Mouse (Mus musculus) limb, embryonic 12.5 days (tissue): Measurements from ENCODE around the gene Pard3. TPM values are rescaled to one million over a fixed set of nuclear protein-coding genes. Genes with fewer than 3 reads are reported as not detected.
A peak's percentile ranks its signal among the peaks of the same experiment; 100 is the strongest.

Source experiments
- ATAC-seq: fragments of 200-750 bp; cut with Nextera tagmentation; 2 replicates; pipeline ENCODE4 v1.8.0; 2017; ENCODE audit warnings: low read depth, moderate TSS enrichment; ENCODE audit not compliant: insufficient number of reproducible peaks, insufficient read depth, low FRiP score, low TSS enrichment
- H3K27ac ChIP-seq: fragments of 300-500 bp; sonication (generic); 2 replicates; pipeline ENCODE4 v1.5.1; 2016; ENCODE audit warnings: mild to moderate bottlenecking, moderate library complexity
- H3K27me3 ChIP-seq: fragments of 300-500 bp; sonication (generic); 2 replicates; pipeline ENCODE4 v1.6.1; 2016; ENCODE audit warnings: mild to moderate bottlenecking, moderate library complexity
- H3K36me3 ChIP-seq: fragments of 300-500 bp; sonication (generic); 2 replicates; pipeline ENCODE4 v1.6.1; 2016; ENCODE audit warnings: mild to moderate bottlenecking, moderate library complexity
- H3K4me1 ChIP-seq: fragments of 300-500 bp; sonication (generic); replicated peaks from 2 replicates; pipeline ENCODE4 v1.6.1; 2016
- H3K4me2 ChIP-seq: fragments of 300-500 bp; sonication (generic); 2 replicates; pipeline ENCODE4 v1.6.1; 2016; ENCODE audit warnings: mild to moderate bottlenecking, moderate library complexity
- H3K4me3 ChIP-seq: fragments of 300-500 bp; sonication (generic); replicated peaks from 2 replicates; pipeline ENCODE4 v1.5.1; 2016; ENCODE audit warnings: mild to moderate bottlenecking
- H3K9ac ChIP-seq: fragments of 300-500 bp; sonication (generic); replicated peaks from 2 replicates; pipeline ENCODE4 v1.6.1; 2016; ENCODE audit warnings: mild to moderate bottlenecking, moderate library complexity
- H3K9me3 ChIP-seq: fragments of 300-500 bp; sonication (generic); 2 replicates; pipeline ENCODE4 v1.6.1; 2016; ENCODE audit warnings: mild to moderate bottlenecking, moderate library complexity
- WGBS: fragments of 180-500 bp; shearing (Covaris S2); methylation state at CpG from one replicate; pipeline ENCODE4 v1.1.7; 2016; 5-methylcytosine and 5-hydroxymethylcytosine counted together
- polyA plus RNA-seq: library from polyadenylated mRNA; unstranded; fragments of >200 nt; fragmentation: Nextera tagmentation; extraction: Ambion mirVana; gene quantifications from 2 replicates; pipeline ENCODE4 v1.2.1, GENCODE M21; 2016

Pard3 gene
- polyA plus RNA-seq, 1 experiment from 2014 or later = 50.6 TPM

GRCm38 (mm10) chr8:127506336-127506735, 442.6 kb downstream of the Pard3 start:
- no peak overlapping the region for H3K27ac ChIP-seq
- H3K27me3 ChIP-seq = no peaks in the 10 kb centered on the region
- H3K4me2 ChIP-seq = no peak overlapping the region
- WGBS = 89% methylated on average over 1 of the region's 1 CpGs
- no peak overlapping the region for H3K9ac ChIP-seq
- peaks cover 6% of the 10 kb centered on the region for H3K4me1 ChIP-seq
- no peaks in the 10 kb centered on the region for H3K9me3 ChIP-seq
- H3K36me3 ChIP-seq = no peaks in the 10 kb centered on the region
- H3K4me3 ChIP-seq = no peak overlapping the region
- ATAC-seq = no peak

- WGBS = 83% methylated on average over 1 of the region's 1 CpGs
- Histone ChIP-seq H3K27ac (no peak overlapping the region), H3K27me3 (no peaks in the 10 kb centered on the region), H3K9ac (no peak overlapping the region), H3K36me3 (no peaks in the 10 kb centered on the region), H3K9me3 (no peaks in the 10 kb centered on the region), H3K4me1 (peaks cover 19% of the 10 kb centered on the region), H3K4me3 (no peak overlapping the region), H3K4me2 (no peak overlapping the region)
- no peak for ATAC-seq
These were observed 447.6 kb downstream of the Pard3 start for GRCm38 (mm10) chr8:127511341-127511740.

GRCm38 (mm10) chr8:127512001-127512573, 448.4 kb downstream of the Pard3 start:
- Histone ChIP-seq H3K36me3 (no peaks in the 10 kb centered on the region), H3K9me3 (no peaks in the 10 kb centered on the region), H3K4me2 (no peak overlapping the region), H3K4me3 (no peak overlapping the region), H3K9ac (no peak overlapping the region), H3K4me1 (peaks cover 21% of the 10 kb centered on the region), H3K27ac (no peak overlapping the region), H3K27me3 (no peaks in the 10 kb centered on the region)
- WGBS = 21% methylated on average over 1 of the region's 1 CpGs
- ATAC-seq = no peak

GRCm38 (mm10) chr8:127512580-127512979, 448.9 kb downstream of the Pard3 start:
- Histone ChIP-seq H3K4me3 (no peak overlapping the region), H3K4me2 (no peak overlapping the region), H3K9ac (no peak overlapping the region), H3K27me3 (no peaks in the 10 kb centered on the region), H3K36me3 (no peaks in the 10 kb centered on the region), H3K9me3 (no peaks in the 10 kb centered on the region), H3K4me1 (peaks cover 21% of the 10 kb centered on the region), H3K27ac (no peak overlapping the region)
- ATAC-seq = no peak
- WGBS = 44% methylated on average over 4 of the region's 4 CpGs

GRCm38 (mm10) chr8:127514810-127515735, 451.4 kb downstream of the Pard3 start:
- H3K4me1 ChIP-seq = peaks cover 32% of the 10 kb centered on the region
- no peak overlapping the region for H3K9ac ChIP-seq
- 79% methylated on average over 7 of the region's 7 CpGs for WGBS
- no peaks in the 10 kb centered on the region for H3K36me3 ChIP-seq
- H3K4me3 ChIP-seq = no peak overlapping the region
- no peak for ATAC-seq
- no peaks in the 10 kb centered on the region for H3K9me3 ChIP-seq
- H3K4me2 ChIP-seq = no peak overlapping the region
- no peaks in the 10 kb centered on the region for H3K27me3 ChIP-seq
- no peak overlapping the region for H3K27ac ChIP-seq

- H3K4me1 ChIP-seq = peaks cover 30% of the 10 kb centered on the region
- no peak overlapping the region for H3K4me3 ChIP-seq
- H3K9ac ChIP-seq = no peak overlapping the region
- no peaks in the 10 kb centered on the region for H3K27me3 ChIP-seq
- H3K4me2 ChIP-seq = no peak overlapping the region
- H3K27ac ChIP-seq = peak overlapping the region; percentile 23; the same call in 1 of the 2 replicates
- H3K36me3 ChIP-seq = no peaks in the 10 kb centered on the region
- WGBS = 50% methylated on average over 2 of the region's 2 CpGs
- no peaks in the 10 kb centered on the region for H3K9me3 ChIP-seq
- ATAC-seq = no peak
These were observed 452.4 kb downstream of the Pard3 start for GRCm38 (mm10) chr8:127516043-127516442.

GRCm38 (mm10) chr8:127525673-127526072, 462.0 kb downstream of the Pard3 start:
- ATAC-seq = no peak
- Histone ChIP-seq H3K27ac (no peak overlapping the region), H3K4me2 (no peak overlapping the region), H3K27me3 (no peaks in the 10 kb centered on the region), H3K9me3 (no peaks in the 10 kb centered on the region), H3K9ac (no peak overlapping the region), H3K4me1 (no peaks in the 10 kb centered on the region), H3K4me3 (no peak overlapping the region), H3K36me3 (no peaks in the 10 kb centered on the region)
- WGBS = 85% methylated on average over 4 of the region's 4 CpGs

GRCm38 (mm10) chr8:127528315-127528714, 464.6 kb downstream of the Pard3 start:
- Histone ChIP-seq H3K36me3 (no peaks in the 10 kb centered on the region), H3K9ac (no peak overlapping the region), H3K9me3 (no peaks in the 10 kb centered on the region), H3K27me3 (no peaks in the 10 kb centered on the region), H3K4me3 (no peak overlapping the region), H3K4me1 (no peaks in the 10 kb centered on the region), H3K4me2 (no peak overlapping the region), H3K27ac (no peak overlapping the region)
- WGBS = 96% methylated on average over 2 of the region's 2 CpGs
- no peak for ATAC-seq

GRCm38 (mm10) chr8:127529746-127530145, 466.1 kb downstream of the Pard3 start:
- Histone ChIP-seq H3K9ac (no peak overlapping the region), H3K27me3 (no peaks in the 10 kb centered on the region), H3K27ac (no peak overlapping the region), H3K4me3 (no peak overlapping the region), H3K4me1 (no peaks in the 10 kb centered on the region), H3K4me2 (no peak overlapping the region), H3K9me3 (no peaks in the 10 kb centered on the region), H3K36me3 (no peaks in the 10 kb centered on the region)
- no peak for ATAC-seq
- 93% methylated on average over 2 of the region's 2 CpGs for WGBS

- 81% methylated on average over 3 of the region's 3 CpGs for WGBS
- Histone ChIP-seq H3K27ac (no peak overlapping the region), H3K36me3 (no peaks in the 10 kb centered on the region), H3K27me3 (no peaks in the 10 kb centered on the region), H3K4me2 (no peak overlapping the region), H3K4me1 (no peaks in the 10 kb centered on the region), H3K9ac (no peak overlapping the region), H3K4me3 (no peak overlapping the region), H3K9me3 (no peaks in the 10 kb centered on the region)
- ATAC-seq = no peak
These were observed 468.2 kb downstream of the Pard3 start for GRCm38 (mm10) chr8:127531866-127532265.

- H3K27ac ChIP-seq = no peak overlapping the region
- no peak overlapping the region for H3K9ac ChIP-seq
These were observed 471.1 kb downstream of the Pard3 start for GRCm38 (mm10) chr8:127534789-127535188.

More at GRCm38 (mm10) chr8:127534789-127535188, 471.1 kb downstream of the Pard3 start:
- ATAC-seq = no peak
- no peaks in the 10 kb centered on the region for H3K27me3 ChIP-seq
- 73% methylated on average over 3 of the region's 3 CpGs for WGBS
- no peaks in the 10 kb centered on the region for H3K9me3 ChIP-seq
- H3K4me3 ChIP-seq = no peak overlapping the region
- H3K4me2 ChIP-seq = no peak overlapping the region
- H3K36me3 ChIP-seq = no peaks in the 10 kb centered on the region
- H3K4me1 ChIP-seq = no peaks in the 10 kb centered on the region
